Mouse (Mus musculus) embryonic fibroblast, embryonic 13.5 days (primary cell): ENCODE data around the gene Tnfsf8. TPM values are rescaled to one million over a fixed set of nuclear protein-coding genes. Genes with fewer than 3 reads are reported as not detected.

Experiments
- H3K27ac ChIP-seq: 2 replicates; pipeline ENCODE4 v1.5.1; 2012; ENCODE audit warnings: low read length, control low read depth, inconsistent platforms; ENCODE audit not compliant: insufficient read depth
- H3K4me1 ChIP-seq: 2 replicates; pipeline ENCODE4 v1.6.1; 2011; ENCODE audit warnings: low read length; ENCODE audit not compliant: control insufficient read depth, insufficient read depth
- H3K4me3 ChIP-seq: 2 replicates; pipeline ENCODE4 v1.5.1; 2011; ENCODE audit warnings: mild to moderate bottlenecking, control low read depth, low read length; ENCODE audit not compliant: insufficient read depth
- CTCF ChIP-seq: IDR thresholded peaks from 2 replicates; pipeline ENCODE4 v1.5.1; 2011; ENCODE audit warnings: mild to moderate bottlenecking, control low read depth, low read length, moderate library complexity, borderline replicate concordance; ENCODE audit not compliant: insufficient read depth
- POLR2A ChIP-seq: IDR thresholded peaks from 2 replicates; pipeline ENCODE4 v1.6.1; 2011; ENCODE audit warnings: low read depth, mild to moderate bottlenecking, control low read depth, low read length, moderate library complexity
- polyA plus RNA-seq: library from polyadenylated mRNA; stranded (reverse); fragments of >200 nt; gene quantifications from 2 replicates; pipeline ENCODE4 v1.2.4, GENCODE M21; 2011; ENCODE audit warnings: low read depth; ENCODE audit not compliant: missing spikeins, insufficient read length

The Tnfsf8 gene
- polyA plus RNA-seq, 1 experiment = 0.90 TPM

DNA sequence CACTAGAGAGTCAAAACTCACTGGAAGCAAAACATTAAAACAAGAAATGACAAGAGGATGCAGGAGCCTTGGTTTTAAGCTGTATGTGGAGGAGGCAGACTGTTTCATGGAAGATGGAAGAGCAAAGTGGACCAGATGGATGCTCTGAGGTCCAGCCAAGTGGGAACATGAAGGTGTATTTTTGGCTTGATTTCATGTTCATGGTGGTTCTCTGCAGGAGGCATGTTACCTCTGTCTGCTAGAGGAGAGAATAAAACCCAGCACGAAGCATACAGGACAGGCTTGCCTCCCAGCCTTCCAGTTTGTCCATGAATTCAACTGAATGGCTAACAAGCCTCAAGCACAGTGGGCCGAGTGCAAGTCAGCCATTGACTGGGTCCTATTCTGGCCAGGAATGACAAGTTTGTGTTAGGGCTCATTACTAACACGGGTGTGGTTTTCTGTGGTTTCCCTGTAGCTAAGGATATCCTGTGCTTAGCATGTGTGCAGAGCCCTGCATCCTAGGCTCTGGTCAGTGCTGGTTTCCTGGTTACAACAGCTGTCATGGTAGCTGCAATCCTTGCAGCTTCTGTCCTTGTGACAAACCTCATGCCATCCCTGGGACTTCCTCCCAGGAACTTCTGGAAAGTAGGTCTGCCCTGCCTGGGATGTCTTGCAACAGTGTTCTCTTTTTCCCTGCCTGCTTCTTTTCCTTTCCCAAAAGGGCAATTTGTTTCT, 14.1 kb downstream of the Tnfsf8 start:
- 0 out of 2 replicates have a peak, but pooled peaks cover 4% of the 10 kb centered on the region for H3K4me1 ChIP-seq
- H3K4me3 ChIP-seq = no peak overlapping the region
- TF ChIP-seq POLR2A = no peak
- no peak for TF ChIP-seq CTCF
- H3K27ac ChIP-seq = no peak overlapping the region

DNA sequence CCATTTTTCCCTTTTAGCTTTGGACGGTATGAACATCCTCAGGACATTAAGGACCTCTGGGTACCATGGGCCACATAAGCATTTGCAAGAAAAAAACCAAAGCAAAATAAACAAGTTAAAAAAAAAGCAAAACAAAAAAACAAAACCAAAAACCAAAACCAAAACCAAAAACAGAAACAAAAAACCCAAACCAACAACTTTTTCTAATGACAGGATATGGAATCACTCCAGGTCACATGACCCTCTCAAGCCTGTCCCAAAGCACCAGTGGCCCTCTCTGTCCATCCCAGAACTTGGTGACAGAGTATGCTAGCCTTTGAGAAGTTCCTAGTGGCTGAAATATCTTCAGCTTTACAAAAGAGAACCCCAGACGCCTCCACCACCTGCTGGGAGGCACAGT, 15.4 kb downstream of the Tnfsf8 start:
- no peak overlapping the region for H3K4me3 ChIP-seq
- H3K27ac ChIP-seq = no peak overlapping the region
- TF ChIP-seq POLR2A = no peak
- no peak for TF ChIP-seq CTCF
- 0 out of 2 replicates have a peak, but pooled peaks cover 4% of the 10 kb centered on the region for H3K4me1 ChIP-seq

GRCm38 (mm10) chr4:63843924-63844323, 17.2 kb downstream of the Tnfsf8 start:
- Histone ChIP-seq H3K4me3 (no peak overlapping the region), H3K27ac (no peak overlapping the region), H3K4me1 (0 out of 2 replicates have a peak, but pooled peaks cover 4% of the 10 kb centered on the region)
- TF ChIP-seq POLR2A = no peak
- TF ChIP-seq CTCF = no peak

GRCm38 (mm10) chr4:63842278-63842677, 18.9 kb downstream of the Tnfsf8 start:
- H3K4me3 ChIP-seq = no peak overlapping the region
- no peak overlapping the region for H3K27ac ChIP-seq
- TF ChIP-seq POLR2A = no peak
- no peak for TF ChIP-seq CTCF
- 0 out of 2 replicates have a peak, but pooled peaks cover 3% of the 10 kb centered on the region for H3K4me1 ChIP-seq

- Histone ChIP-seq H3K4me3 (no peak overlapping the region), H3K4me1 (no peaks in the 10 kb centered on the region), H3K27ac (no peak overlapping the region)
- TF ChIP-seq CTCF (no peak), POLR2A (no peak)
These were observed 20.7 kb downstream of the Tnfsf8 start for GRCm38 (mm10) chr4:63840457-63840856.

DNA sequence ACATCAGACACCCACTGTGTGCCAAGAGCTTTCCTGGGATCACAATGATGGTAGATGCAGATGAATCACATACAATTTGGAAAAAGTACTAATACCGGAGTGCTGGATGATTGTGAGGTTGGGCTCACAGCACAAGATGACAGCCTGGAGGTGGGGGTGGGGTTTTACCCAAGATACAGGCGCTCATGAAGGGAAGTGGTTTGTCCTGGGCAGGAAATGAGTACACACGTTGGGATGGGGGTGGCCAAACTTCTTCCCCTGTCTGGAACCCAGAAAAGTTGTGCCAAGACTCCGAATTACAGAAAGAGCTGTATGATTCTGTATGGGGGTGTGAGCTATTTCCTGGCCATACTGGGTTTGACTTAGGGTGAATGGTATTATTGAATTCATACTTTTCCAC, 38.0 kb downstream of the Tnfsf8 start:
- TF ChIP-seq CTCF (no peak), POLR2A (no peak)
- Histone ChIP-seq H3K27ac (no peak overlapping the region), H3K4me1 (no peaks in the 10 kb centered on the region), H3K4me3 (no peak overlapping the region)

GRCm38 (mm10) chr4:63817505-63817904, 43.6 kb downstream of the Tnfsf8 start:
- Histone ChIP-seq H3K4me3 (no peak overlapping the region), H3K27ac (no peak overlapping the region), H3K4me1 (no peaks in the 10 kb centered on the region)
- TF ChIP-seq CTCF (no peak), POLR2A (no peak)

- TF ChIP-seq POLR2A = no peak
- TF ChIP-seq CTCF = no peak
- Histone ChIP-seq H3K4me3 (no peak overlapping the region), H3K27ac (no peak overlapping the region), H3K4me1 (no peaks in the 10 kb centered on the region)
These were observed 45.5 kb downstream of the Tnfsf8 start for GRCm38 (mm10) chr4:63815668-63816067.

DNA sequence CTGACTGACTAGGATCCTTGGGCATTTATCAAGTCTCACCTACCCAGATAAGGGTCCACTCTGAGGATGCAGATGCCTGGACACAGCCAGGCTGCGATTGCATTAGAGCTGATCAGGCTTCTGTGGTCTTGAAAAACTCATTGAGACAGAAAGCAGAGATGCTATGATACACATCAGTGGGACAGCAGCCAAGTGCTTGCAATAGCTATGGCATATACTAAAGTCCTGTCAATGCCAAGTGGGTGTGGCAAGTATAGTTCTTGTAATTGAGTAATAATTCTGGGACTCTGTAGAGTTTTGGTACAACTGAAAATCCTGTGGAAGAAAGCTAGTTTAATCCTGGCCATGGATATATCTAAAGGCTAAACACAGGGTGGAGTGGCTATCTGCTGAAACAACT, 63.1 kb downstream of the Tnfsf8 start:
- Histone ChIP-seq H3K4me3 (no peak overlapping the region), H3K4me1 (peaks cover 4% of the 10 kb centered on the region), H3K27ac (no peak overlapping the region)
- TF ChIP-seq POLR2A = no peak
- TF ChIP-seq CTCF = no peak

GRCm38 (mm10) chr4:63796527-63796926, 64.6 kb downstream of the Tnfsf8 start:
- H3K27ac ChIP-seq = no peak overlapping the region
- H3K4me1 ChIP-seq = peaks cover 4% of the 10 kb centered on the region
- TF ChIP-seq CTCF = no peak
- no peak for TF ChIP-seq POLR2A
- H3K4me3 ChIP-seq = no peak overlapping the region
